8 mouse cellular contexts compared by ENCODE assay signal in the genomic region with DNA sequence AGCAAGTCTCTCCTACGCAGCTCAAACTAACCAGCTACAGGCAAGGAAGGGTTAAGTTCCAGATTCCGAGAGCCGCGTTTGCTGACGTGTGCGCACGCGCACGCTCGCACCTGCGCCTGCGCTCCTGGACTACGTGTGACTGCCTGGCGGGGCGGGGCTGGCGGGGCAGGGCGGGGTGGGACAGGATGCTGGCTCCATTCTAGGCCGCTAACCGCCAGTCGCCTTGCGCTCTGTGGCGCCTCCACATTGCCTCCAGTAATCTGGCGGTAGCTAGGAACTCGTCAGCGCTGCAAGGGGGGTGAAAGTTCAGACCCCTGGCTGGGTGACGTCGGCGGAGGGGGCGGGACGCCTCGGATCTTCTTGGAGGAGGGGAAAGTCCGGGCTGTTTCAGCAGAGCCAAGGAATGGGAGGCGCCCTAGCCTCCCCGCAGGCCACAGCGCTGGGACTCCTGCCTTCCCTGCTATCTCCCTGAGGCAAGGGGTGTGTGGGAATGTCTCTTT. TPM values are rescaled to one million over a fixed set of nuclear protein-coding genes. Genes with fewer than 3 reads are reported as not detected.
A peak's percentile ranks its signal among the peaks of the same experiment; 100 is the strongest.
DNase-seq lines count a peak whose midpoint lies in the region; ATAC-seq lines count a peak whose summit lies in the region.

No protein-coding gene starts in this region.

- H3K4me1 ChIP-seq in hindbrain, embryonic 15.5 days (replicated peaks), result no peaks in the 10 kb centered on the region

- peak; percentile 100 for ATAC-seq in hindbrain, embryonic 15.5 days (ENCODE audit: low FRiP score, low read depth)

- DNase-seq in T-cell, adult 2 months (ENCODE audit: low spot score), result peak; percentile 97
- peak; percentile 85 to 91 for DNase-seq in cerebellum, postnatal 36 days
- peak; percentile 87 to 91 for DNase-seq in frontal cortex, postnatal 36 days (ENCODE audit: low spot score in 2 of 2)
- DNase-seq in left cerebral cortex, adult 11 months (ENCODE audit: low spot score), result peak; percentile 86
- peak; percentile 95 to 97 for DNase-seq in lung, postnatal 4 days
- DNase-seq in retina, postnatal 7 days (ENCODE audit: low read depth, low spot score), result peak; percentile 85
- DNase-seq in urinary bladder, adult 2 months (ENCODE audit: low spot score), result peak; percentile 72

- H3K27ac ChIP-seq in hindbrain, embryonic 15.5 days (replicated peaks), result peak overlapping the region; percentile 88

- 13% methylated on average over 35 of the region's 35 CpGs for WGBS in hindbrain, embryonic 15.5 days

- H3K4me2 ChIP-seq in hindbrain, embryonic 15.5 days, result peak overlapping the region; percentile 51

- H3K9me3 ChIP-seq in hindbrain, embryonic 15.5 days, result no peaks in the 10 kb centered on the region

- peak overlapping the region; percentile 63 for H3K9ac ChIP-seq in hindbrain, embryonic 15.5 days

- H3K36me3 ChIP-seq in hindbrain, embryonic 15.5 days, result no peaks in the 10 kb centered on the region

- no peaks in the 10 kb centered on the region for H3K27me3 ChIP-seq in hindbrain, embryonic 15.5 days

- peak overlapping the region; percentile 48 for H3K4me3 ChIP-seq in hindbrain, embryonic 15.5 days

RNA-seq across cellular contexts. Expression of a gene that starts 29.6 kb away (rescaled TPM):
- 31.1 and 35.5 TPM in 2 replicates for polyA plus RNA-seq in hindbrain, embryonic 15.5 days (2015; fragmentation: Nextera tagmentation; extraction: Ambion mirVana)
- polyA plus RNA-seq in urinary bladder, adult 2 months (2012; rRNA removed), result 36.4 and 41.4 TPM in 2 replicates

Comparison
In these comparisons a context has a peak if more than half of its experiments do, and no peak if none do; other contexts are left out.
1. Peak in every context shown above with its lines: DNase-seq, ATAC-seq, H3K4me3 ChIP-seq and H3K27ac ChIP-seq.